Mouse (Mus musculus) lung, embryonic 14.5 days (tissue): ENCODE measurements around the gene Atp5mpl. TPM values are rescaled to one million over a fixed set of nuclear protein-coding genes. Genes with fewer than 3 reads are reported as not detected.

Experiments used
- ATAC-seq: fragments of 200-750 bp; cut with Nextera tagmentation; 2 replicates; pipeline ENCODE4 v1.8.0; 2017; ENCODE audit warnings: mild to moderate bottlenecking, moderate TSS enrichment, moderate library complexity; ENCODE audit not compliant: insufficient read depth
- DNase-seq: peaks from one replicate; pipeline ENCODE4 v3.0.0-alpha.2; 2015
- H3K27ac ChIP-seq: fragments of 300-500 bp; sonication (generic); 2 replicates; pipeline ENCODE4 v1.5.1; 2014; ENCODE audit warnings: low read depth, mild to moderate bottlenecking, moderate library complexity
- H3K27me3 ChIP-seq: fragments of 300-500 bp; sonication (generic); 2 replicates; pipeline ENCODE4 v1.6.1; 2014; ENCODE audit warnings: low read length, control low read depth; ENCODE audit not compliant: insufficient read depth
- H3K36me3 ChIP-seq: fragments of 300-500 bp; sonication (generic); 2 replicates; pipeline ENCODE4 v1.6.1; 2014; ENCODE audit warnings: control low read depth; ENCODE audit not compliant: insufficient read depth
- H3K4me1 ChIP-seq: fragments of 300-500 bp; sonication (generic); 2 replicates; pipeline ENCODE4 v1.6.1; 2014; ENCODE audit warnings: antibody characterized with exemption, control low read depth; ENCODE audit not compliant: insufficient read depth
- H3K4me2 ChIP-seq: fragments of 300-500 bp; sonication (generic); 2 replicates; pipeline ENCODE4 v1.6.1; 2014; ENCODE audit warnings: mild to moderate bottlenecking
- H3K4me3 ChIP-seq: fragments of 300-500 bp; sonication (generic); 2 replicates; pipeline ENCODE4 v1.5.1; 2014; ENCODE audit warnings: low read depth, low read length
- H3K9ac ChIP-seq: fragments of 300-500 bp; sonication (generic); 2 replicates; pipeline ENCODE4 v1.6.1; 2014
- H3K9me3 ChIP-seq: fragments of 300-500 bp; sonication (generic); 2 replicates; pipeline ENCODE4 v1.6.1; 2016; ENCODE audit warnings: low read depth, low read length, control low read depth
- CTCF ChIP-seq: IDR thresholded peaks from 2 replicates; pipeline ENCODE4 v1.5.1; 2016; ENCODE audit warnings: antibody characterized with exemption, low read depth
- WGBS: fragments of 180-500 bp; shearing (Covaris S2); extraction: QIAGEN DNeasy Blood & Tissue Kit; methylation state at CpG from one replicate; pipeline ENCODE4 v1.1.7; 2014; 5-methylcytosine and 5-hydroxymethylcytosine counted together
- polyA plus RNA-seq: library from polyadenylated mRNA; unstranded; fragments of >200 nt; fragmentation: Nextera tagmentation; extraction: Ambion mirVana; gene quantifications from 2 replicates; pipeline ENCODE4 v1.2.1, GENCODE M21; 2014

The Atp5mpl gene
- polyA plus RNA-seq, 1 experiment from 2014 or later: 647 TPM

DNA sequence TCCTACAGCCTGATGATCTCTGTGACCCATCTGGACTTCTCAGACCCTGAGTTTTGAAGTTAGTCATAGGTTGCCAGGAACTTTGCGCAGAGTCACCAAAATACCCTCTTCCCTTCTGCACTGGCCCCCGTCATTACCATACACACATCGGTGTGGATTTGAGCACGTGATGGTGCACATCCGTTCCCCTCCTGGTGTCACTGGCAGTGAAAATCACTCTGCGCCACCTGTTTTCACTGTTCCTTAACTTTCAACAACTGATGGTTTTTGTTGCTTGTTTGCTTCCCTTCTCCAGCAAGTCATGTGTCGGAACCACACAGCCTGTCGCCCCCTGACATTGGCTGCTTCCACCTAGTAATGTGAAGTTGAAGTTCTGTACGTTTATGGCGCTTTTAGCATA is 5.7 kb upstream of the Atp5mpl start:
- Histone ChIP-seq H3K9ac (no peak overlapping the region), H3K27me3 (no peaks in the 10 kb centered on the region), H3K4me3 (no peak overlapping the region), H3K4me2 (no peak overlapping the region), H3K36me3 (no peaks in the 10 kb centered on the region), H3K4me1 (no peaks in the 10 kb centered on the region), H3K27ac (no peak overlapping the region), H3K9me3 (no peaks in the 10 kb centered on the region)
- ATAC-seq (no peak), DNase-seq (no peak)
- WGBS: 87% methylated on average over 10 of the region's 10 CpGs
- TF ChIP-seq CTCF: no peak

DNA sequence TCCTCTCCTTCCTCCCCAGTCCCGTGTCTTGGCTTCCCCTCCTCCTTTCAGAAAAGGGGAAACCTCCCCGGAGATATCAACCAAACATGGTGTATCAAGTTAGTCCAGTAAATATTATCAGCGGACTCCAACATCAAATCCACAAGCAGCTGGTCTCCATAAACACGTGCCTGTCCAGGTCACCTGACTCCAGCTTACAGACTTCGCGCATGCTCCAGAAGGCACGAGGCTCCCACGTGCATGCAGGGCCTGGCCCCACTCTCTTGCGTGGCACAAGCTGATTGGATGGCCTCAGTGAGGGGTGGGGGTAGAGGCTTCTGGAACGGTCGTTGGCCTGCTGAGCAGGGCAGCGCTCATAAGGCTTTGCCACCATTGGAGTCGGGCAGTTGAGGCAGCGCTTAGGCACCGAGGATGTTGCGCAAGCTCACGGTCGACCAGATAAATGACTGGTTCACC is 4.5 kb upstream of the Atp5mpl start, which contains the start of gene Tdrd9:
Tdrd9 (plus strand) TSS at position 329 of the 456 bp plus-strand sequence.
- no peak for TF ChIP-seq CTCF
- Histone ChIP-seq H3K4me2 (no peak within 1 kb of the TSS), H3K27ac (no peak within 1 kb of the TSS), H3K27me3 (no peaks in the 10 kb centered on the region), H3K4me3 (no peak within 1 kb of the TSS), H3K9me3 (no peaks in the 10 kb centered on the region), H3K9ac (no peak within 1 kb of the TSS), H3K4me1 (no peaks in the 10 kb centered on the region), H3K36me3 (no peaks in the 10 kb centered on the region)
- no peak for DNase-seq
- 83% methylated on average over 18 of the region's 18 CpGs for WGBS
- ATAC-seq: no peak

DNA sequence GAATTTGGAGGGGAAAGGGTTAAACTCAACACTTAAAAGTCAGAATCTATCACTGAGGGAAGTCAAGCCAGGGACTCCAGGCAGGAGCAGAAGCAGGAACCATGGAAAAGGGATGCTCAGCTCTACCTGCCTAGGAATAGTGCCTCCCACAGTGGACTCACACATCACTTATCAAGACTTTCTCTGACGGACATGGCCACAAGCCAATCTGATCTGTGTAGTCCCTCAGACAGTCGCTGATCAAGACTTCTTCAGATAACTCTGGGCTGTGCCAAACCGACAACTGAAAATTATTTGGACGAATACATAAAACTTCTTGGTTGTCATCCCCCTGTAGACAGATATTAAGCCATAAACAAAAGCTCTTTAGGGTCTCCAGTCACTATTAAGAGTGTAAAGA is 3.3 kb upstream of the Atp5mpl start:
- 68% methylated on average over 4 of the region's 4 CpGs for WGBS
- TF ChIP-seq CTCF: no peak
- no peaks in the 10 kb centered on the region for H3K27me3 ChIP-seq
- H3K36me3 ChIP-seq: no peaks in the 10 kb centered on the region
- H3K27ac ChIP-seq: no peak overlapping the region
- no peak overlapping the region for H3K9ac ChIP-seq
- ATAC-seq: no peak
- H3K4me3 ChIP-seq: no peak overlapping the region
- DNase-seq: no peak
- H3K4me2 ChIP-seq: no peak overlapping the region
- H3K9me3 ChIP-seq: no peaks in the 10 kb centered on the region
- H3K4me1 ChIP-seq: peaks cover 8% of the 10 kb centered on the region

DNA sequence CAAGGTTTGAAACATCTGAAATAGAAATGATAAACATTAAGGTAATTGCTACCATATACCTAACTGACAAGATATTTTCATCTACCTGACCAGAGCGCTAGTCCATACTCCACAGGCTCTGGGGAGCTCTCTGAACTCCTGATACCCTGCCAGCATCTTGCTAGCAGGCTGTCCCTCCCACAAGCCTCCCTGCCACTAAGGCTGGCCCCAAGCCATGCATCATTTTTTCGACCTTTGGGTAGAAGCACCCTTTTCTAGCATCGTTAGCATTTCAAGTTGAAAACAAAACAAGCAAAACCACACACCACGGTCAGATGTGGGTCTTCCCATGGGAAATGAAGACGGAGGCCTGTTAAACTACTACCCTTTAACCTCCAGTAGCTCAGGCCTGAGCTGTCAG is 3.4 kb downstream of the Atp5mpl start:
- H3K4me3 ChIP-seq: no peak overlapping the region
- DNase-seq: no peak
- no peaks in the 10 kb centered on the region for H3K27me3 ChIP-seq
- 90% methylated on average over 5 of the region's 5 CpGs for WGBS
- peaks cover 8% of the 10 kb centered on the region for H3K4me1 ChIP-seq
- no peaks in the 10 kb centered on the region for H3K9me3 ChIP-seq
- no peak for ATAC-seq
- H3K36me3 ChIP-seq: peaks cover 45% of the 10 kb centered on the region
- H3K9ac ChIP-seq: no peak overlapping the region
- TF ChIP-seq CTCF: no peak
- no peak overlapping the region for H3K4me2 ChIP-seq
- no peak overlapping the region for H3K27ac ChIP-seq

DNA sequence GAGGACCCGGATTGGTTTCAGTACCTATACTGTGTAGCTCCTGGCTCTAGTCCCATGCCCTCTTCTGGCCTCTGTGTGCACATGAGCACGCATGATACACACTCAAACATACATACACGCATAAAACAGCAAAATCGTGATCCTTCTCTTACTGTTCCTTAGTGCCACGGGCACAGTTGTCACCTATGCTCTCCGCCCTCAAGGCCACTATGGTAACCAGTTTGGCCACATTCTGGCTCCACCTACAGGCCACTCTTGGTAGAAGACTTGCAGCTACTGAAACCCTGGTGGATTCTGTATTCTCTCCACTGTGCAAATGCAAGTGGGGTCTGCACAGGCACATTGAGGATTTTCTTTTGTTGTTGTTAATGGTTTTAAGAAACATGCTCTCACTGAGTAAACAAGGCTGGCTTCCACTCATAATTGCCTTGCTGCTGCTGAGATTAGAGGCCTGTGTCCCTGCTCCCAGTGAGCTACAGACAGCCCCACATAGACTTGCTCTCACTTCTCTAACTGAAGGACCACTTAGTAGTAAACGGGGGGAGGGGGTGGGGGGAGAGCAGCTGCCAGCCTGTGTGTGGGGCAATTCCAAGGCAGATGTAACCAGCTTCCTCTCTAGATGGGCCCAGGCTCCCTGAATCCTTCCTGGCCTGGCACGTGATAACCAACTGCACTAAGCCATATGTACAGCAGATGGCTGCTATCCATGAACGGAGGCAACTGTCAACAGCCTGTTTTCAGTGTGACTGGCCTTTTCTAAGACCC is 8.5 kb downstream of the Atp5mpl start:
- ATAC-seq (peak; percentile 78), DNase-seq (peak; percentile 89)
- Histone ChIP-seq H3K9me3 (no peaks in the 10 kb centered on the region), H3K9ac (no peak overlapping the region), H3K4me3 (no peak overlapping the region), H3K36me3 (peaks cover 40% of the 10 kb centered on the region), H3K27me3 (no peaks in the 10 kb centered on the region), H3K27ac (no peak overlapping the region), H3K4me1 (no peaks in the 10 kb centered on the region), H3K4me2 (no peak overlapping the region)
- WGBS: 38% methylated on average over 9 of the region's 9 CpGs
- peak; percentile 89 for TF ChIP-seq CTCF

DNA sequence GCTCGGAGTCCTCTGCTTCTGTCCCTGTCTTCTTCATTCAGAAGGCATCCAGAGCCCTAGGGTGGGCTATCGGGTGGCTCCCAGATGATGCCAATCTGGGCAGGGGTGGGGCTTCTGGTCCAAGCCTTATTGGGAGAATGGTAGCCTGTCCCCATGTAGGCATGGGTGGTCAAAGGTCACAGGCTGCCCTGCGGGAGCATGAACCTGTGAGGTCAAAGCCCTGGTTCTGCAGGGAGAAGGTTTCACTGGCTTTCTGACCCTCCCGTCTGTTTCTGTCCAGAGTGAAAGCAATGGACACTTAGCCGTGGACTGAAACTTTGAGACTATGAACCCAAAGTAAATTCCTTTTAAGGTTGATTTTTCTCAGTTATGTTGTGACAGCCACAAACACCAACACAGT is 10.6 kb downstream of the Atp5mpl start:
- H3K27ac ChIP-seq: no peak overlapping the region
- 79% methylated on average over 5 of the region's 5 CpGs for WGBS
- H3K9me3 ChIP-seq: no peaks in the 10 kb centered on the region
- ATAC-seq: no peak
- H3K4me2 ChIP-seq: no peak overlapping the region
- TF ChIP-seq CTCF: no peak
- H3K4me3 ChIP-seq: no peak overlapping the region
- no peaks in the 10 kb centered on the region for H3K27me3 ChIP-seq
- no peak for DNase-seq
- no peak overlapping the region for H3K9ac ChIP-seq
- H3K4me1 ChIP-seq: peaks cover 11% of the 10 kb centered on the region
- H3K36me3 ChIP-seq: peaks cover 20% of the 10 kb centered on the region

DNA sequence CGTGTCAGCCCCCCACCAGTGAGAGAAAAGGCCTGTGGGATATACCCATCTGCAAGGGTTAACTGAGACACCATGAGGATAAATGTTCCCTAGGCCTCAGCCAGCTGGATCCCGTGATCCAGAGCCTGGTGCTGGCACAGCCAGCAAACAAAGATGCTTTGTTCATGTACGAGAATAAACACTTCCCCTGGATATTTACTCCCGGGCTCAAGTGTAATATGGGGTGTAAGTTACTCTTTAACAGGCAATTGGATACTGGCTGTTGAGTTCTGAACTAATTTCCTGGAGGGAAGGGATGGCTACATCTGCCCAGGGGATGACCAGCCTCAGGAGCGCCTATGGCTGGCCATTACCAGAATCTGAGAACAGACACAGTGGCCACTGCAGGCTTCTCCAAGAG is 15.1 kb downstream of the Atp5mpl start:
- WGBS: 17% methylated on average over 5 of the region's 5 CpGs
- Histone ChIP-seq H3K9ac (no peak overlapping the region), H3K27ac (peak overlapping the region; percentile 58), H3K27me3 (no peaks in the 10 kb centered on the region), H3K9me3 (no peaks in the 10 kb centered on the region), H3K4me2 (no peak overlapping the region), H3K4me3 (no peak overlapping the region), H3K36me3 (no peaks in the 10 kb centered on the region), H3K4me1 (peaks cover 15% of the 10 kb centered on the region)
- DNase-seq: peak; percentile 58
- ATAC-seq: peak; percentile 26; the same call in 1 of the 2 replicates
- TF ChIP-seq CTCF: no peak
